Mouse (Mus musculus): ENCODE results near the gene Cckbr.

GRCm38 (mm10) chr7:105390236-105390635, 35.3 kb upstream of the Cckbr start:
- no peak for TF ChIP-seq POLR2A (IDR thresholded peaks at IDR 0.05; ENCODE audit: insufficient read depth, low read depth, low read length)
- no peak for TF ChIP-seq CTCF (IDR thresholded peaks at IDR 0.05)
- no peak for TF ChIP-seq EP300 (IDR thresholded peaks at IDR 0.05; ENCODE audit: insufficient read depth, low read depth, low read length)

All from heart, adult 2 months (tissue).